Mouse (Mus musculus) stomach, embryonic 14.5 days (tissue): ENCODE data around the gene Adam15. TPM values are rescaled to one million over a fixed set of nuclear protein-coding genes. Genes with fewer than 3 reads are reported as not detected.

Source experiments
- ATAC-seq: fragments of 200-750 bp; cut with Nextera tagmentation; 2 replicates; pipeline ENCODE4 v1.8.0; 2017; ENCODE audit warnings: low read depth, moderate TSS enrichment; ENCODE audit not compliant: insufficient number of reproducible peaks, insufficient read depth, low FRiP score
- H3K27ac ChIP-seq: fragments of 300-500 bp; sonication (generic); 2 replicates; pipeline ENCODE4 v1.5.1; 2014; ENCODE audit warnings: mild to moderate bottlenecking, low read length, moderate library complexity, mixed read lengths
- H3K27me3 ChIP-seq: fragments of 300-500 bp; sonication (generic); 2 replicates; pipeline ENCODE4 v1.6.1; 2014; ENCODE audit warnings: low read length, control low read depth, mixed read lengths; ENCODE audit not compliant: control insufficient read depth, insufficient read depth
- H3K36me3 ChIP-seq: fragments of 300-500 bp; sonication (generic); 2 replicates; pipeline ENCODE4 v1.6.1; 2014; ENCODE audit warnings: mild to moderate bottlenecking, control low read depth, low read length, moderate library complexity, mixed read lengths; ENCODE audit not compliant: control insufficient read depth, insufficient read depth
- H3K4me1 ChIP-seq: fragments of 300-500 bp; sonication (generic); 2 replicates; pipeline ENCODE4 v1.6.1; 2014; ENCODE audit warnings: low read length, control low read depth, mixed read lengths; ENCODE audit not compliant: control insufficient read depth, insufficient read depth
- H3K4me2 ChIP-seq: fragments of 300-500 bp; sonication (generic); replicated peaks from 2 replicates; pipeline ENCODE4 v1.6.1; 2014; ENCODE audit warnings: low read depth, low read length, control low read depth
- H3K4me3 ChIP-seq: fragments of 300-500 bp; sonication (generic); 2 replicates; pipeline ENCODE4 v1.5.1; 2014; ENCODE audit warnings: low read depth, low read length, control low read depth
- H3K9ac ChIP-seq: fragments of 300-500 bp; sonication (generic); replicated peaks from 2 replicates; pipeline ENCODE4 v1.6.1; 2014; ENCODE audit warnings: low read depth, mild to moderate bottlenecking, control low read depth, low read length, moderate library complexity, mixed read lengths
- H3K9me3 ChIP-seq: fragments of 300-500 bp; sonication (generic); 2 replicates; pipeline ENCODE4 v1.6.1; 2016; ENCODE audit warnings: low read depth, low read length, control low read depth; ENCODE audit not compliant: control insufficient read depth
- WGBS: fragments of 180-500 bp; shearing (Covaris S2); extraction: QIAGEN DNeasy Blood & Tissue Kit; methylation state at CpG from one replicate; pipeline ENCODE4 v1.1.7; 2014; 5-methylcytosine and 5-hydroxymethylcytosine counted together
- polyA plus RNA-seq: library from polyadenylated mRNA; unstranded; fragments of >200 nt; fragmentation: Nextera tagmentation; extraction: Ambion mirVana; gene quantifications from 2 replicates; pipeline ENCODE4 v1.2.1, GENCODE M21; 2014

The Adam15 gene
- polyA plus RNA-seq, 1 experiment from 2014 or later = 27.9 TPM

GRCm38 (mm10) chr3:89331561-89331960, 18.2 kb downstream of the Adam15 start:
- peaks cover 19% of the 10 kb centered on the region; the same call in 1 of the 2 replicates for H3K36me3 ChIP-seq
- H3K4me2 ChIP-seq = no peak overlapping the region
- no peak overlapping the region for H3K4me3 ChIP-seq
- H3K9ac ChIP-seq = no peak overlapping the region
- ATAC-seq = no peak
- H3K27me3 ChIP-seq = no peaks in the 10 kb centered on the region
- no peak overlapping the region for H3K27ac ChIP-seq
- H3K4me1 ChIP-seq = peaks cover 23% of the 10 kb centered on the region
- WGBS = 56% methylated on average over 13 of the region's 13 CpGs
- H3K9me3 ChIP-seq = no peaks in the 10 kb centered on the region

- Histone ChIP-seq H3K9ac (no peak overlapping the region), H3K27ac (no peak overlapping the region), H3K4me1 (peaks cover 17% of the 10 kb centered on the region), H3K4me3 (no peak overlapping the region), H3K4me2 (no peak overlapping the region), H3K36me3 (peaks cover 19% of the 10 kb centered on the region; the same call in 1 of the 2 replicates), H3K27me3 (no peaks in the 10 kb centered on the region), H3K9me3 (no peaks in the 10 kb centered on the region)
- 30% methylated on average over 10 of the region's 10 CpGs for WGBS
- ATAC-seq = no peak
Measured at GRCm38 (mm10) chr3:89330948-89331347, 18.8 kb downstream of the Adam15 start.

- H3K36me3 ChIP-seq = peaks cover 19% of the 10 kb centered on the region; the same call in 1 of the 2 replicates
- no peak overlapping the region for H3K27ac ChIP-seq
- no peak for ATAC-seq
- no peaks in the 10 kb centered on the region for H3K27me3 ChIP-seq
- 53% methylated on average over 3 of the region's 3 CpGs for WGBS
- no peak overlapping the region for H3K9ac ChIP-seq
- no peak overlapping the region for H3K4me2 ChIP-seq
- H3K4me3 ChIP-seq = no peak overlapping the region
- H3K9me3 ChIP-seq = no peaks in the 10 kb centered on the region
- H3K4me1 ChIP-seq = peaks cover 13% of the 10 kb centered on the region
Measured at GRCm38 (mm10) chr3:89330346-89330745, 19.4 kb downstream of the Adam15 start.

- WGBS = 23% methylated on average over 4 of the region's 4 CpGs
- Histone ChIP-seq H3K9ac (no peak overlapping the region), H3K27ac (no peak overlapping the region)
Measured at GRCm38 (mm10) chr3:89328623-89329022, 21.2 kb downstream of the Adam15 start.

GRCm38 (mm10) chr3:89327371-89327870, 22.4 kb downstream of the Adam15 start:
- Histone ChIP-seq H3K27ac (no peak overlapping the region), H3K4me3 (no peak overlapping the region), H3K9me3 (no peaks in the 10 kb centered on the region), H3K4me2 (no peak overlapping the region), H3K9ac (no peak overlapping the region), H3K4me1 (peaks cover 7% of the 10 kb centered on the region), H3K27me3 (no peaks in the 10 kb centered on the region), H3K36me3 (no peaks in the 10 kb centered on the region)
- ATAC-seq = no peak
- WGBS = 25% methylated on average over 9 of the region's 9 CpGs

More at GRCm38 (mm10) chr3:89328623-89329022, 21.2 kb downstream of the Adam15 start:
- Histone ChIP-seq H3K4me1 (peaks cover 13% of the 10 kb centered on the region), H3K27me3 (no peaks in the 10 kb centered on the region), H3K4me2 (no peak overlapping the region), H3K4me3 (no peak overlapping the region), H3K36me3 (peaks cover 8% of the 10 kb centered on the region; the same call in 1 of the 2 replicates), H3K9me3 (no peaks in the 10 kb centered on the region)
- no peak for ATAC-seq

- no peaks in the 10 kb centered on the region for H3K36me3 ChIP-seq
- H3K4me2 ChIP-seq = no peak overlapping the region
- H3K9ac ChIP-seq = no peak overlapping the region
- peaks cover 21% of the 10 kb centered on the region for H3K4me1 ChIP-seq
- H3K4me3 ChIP-seq = no peak overlapping the region
- no peaks in the 10 kb centered on the region for H3K9me3 ChIP-seq
- no peaks in the 10 kb centered on the region for H3K27me3 ChIP-seq
- no peak for ATAC-seq
- no peak overlapping the region for H3K27ac ChIP-seq
- 93% methylated on average over 8 of the region's 8 CpGs for WGBS
Measured at GRCm38 (mm10) chr3:89325882-89326281, 23.9 kb downstream of the Adam15 start.

- WGBS = under 1% methylated on average over 53 of the region's 53 CpGs
- Histone ChIP-seq H3K4me2 (peak within 1 kb of the TSS; percentile 89), H3K4me1 (peaks cover 39% of the 10 kb centered on the region), H3K9ac (peak within 1 kb of the TSS; percentile 41), H3K27ac (no peak within 1 kb of the TSS), H3K9me3 (no peaks in the 10 kb centered on the region), H3K27me3 (peaks cover 15% of the 10 kb centered on the region; the same call in 1 of the 2 replicates), H3K36me3 (no peaks in the 10 kb centered on the region), H3K4me3 (peak within 1 kb of the TSS; percentile 52)
- ATAC-seq = peak; percentile 35; the same call in 1 of the 2 replicates
Measured at GRCm38 (mm10) chr3:89322514-89323165, 27.2 kb downstream of the Adam15 start, which contains the start of gene Efna3. Gene Efna3, minus strand, starts transcription at chr3:89322965.

- Histone ChIP-seq H3K36me3 (no peaks in the 10 kb centered on the region), H3K4me3 (peak overlapping the region; percentile 52), H3K9me3 (no peaks in the 10 kb centered on the region), H3K4me1 (peaks cover 35% of the 10 kb centered on the region), H3K4me2 (peak overlapping the region; percentile 89), H3K9ac (peak overlapping the region; percentile 41), H3K27me3 (peaks cover 15% of the 10 kb centered on the region; the same call in 1 of the 2 replicates), H3K27ac (no peak overlapping the region)
- 2% methylated on average over 14 of the region's 14 CpGs for WGBS
- ATAC-seq = no peak
Measured at GRCm38 (mm10) chr3:89322131-89322500, 27.7 kb downstream of the Adam15 start.
